In genomic region chr4:66923616-66924276, GRCm38 (mm10) we compare ENCODE assay signal across 8 mouse cellular contexts.
DNase-seq lines count a peak whose midpoint lies in the region; ATAC-seq and TF ChIP-seq lines count a peak whose summit lies in the region.

No protein-coding gene starts in this region.

- peak; percentile 69 for DNase-seq in lung, embryonic 14.5 days
- no peak for DNase-seq in lung, adult 2 months
- DNase-seq in cerebellum, adult 8-10 months, result peak; percentile 62
- peak; percentile 8 to 85 for DNase-seq in frontal cortex, adult 2 months (ENCODE audit: extremely low spot score in 1 of 2, low spot score in 1 of 2)
- DNase-seq in layer of hippocampus, postnatal 10 days (ENCODE audit: low spot score in 2 of 2), result peak; percentile 80
- no peak for DNase-seq in spleen, postnatal 10 days (ENCODE audit: low spot score in 2 of 2)
- DNase-seq in spleen, postnatal 14 days (ENCODE audit: low spot score in 2 of 2), result no peak

- no peak overlapping the region for H3K4me3 ChIP-seq in lung, embryonic 14.5 days (ENCODE audit: low read depth, low read length)
- H3K4me3 ChIP-seq in lung, adult 2 months (replicated peaks; ENCODE audit: extremely low read depth, low read depth, low read length), result no peak overlapping the region
- no peak overlapping the region for H3K4me3 ChIP-seq in midbrain, embryonic 15.5 days

- no peak for ATAC-seq in lung, embryonic 14.5 days (ENCODE audit: insufficient read depth)
- ATAC-seq in midbrain, embryonic 15.5 days (replicated peaks), result peak; percentile 79

- H3K4me1 ChIP-seq in lung, embryonic 14.5 days (ENCODE audit: insufficient read depth), result no peaks in the 10 kb centered on the region
- no peaks in the 10 kb centered on the region for H3K4me1 ChIP-seq in lung, adult 2 months (ENCODE audit: control insufficient read depth, insufficient read depth, low read length)
- H3K4me1 ChIP-seq in midbrain, embryonic 15.5 days, result no peaks in the 10 kb centered on the region

- WGBS in lung, embryonic 14.5 days, result 30% methylated on average over 3 of the region's 3 CpGs
- 50% methylated on average over 3 of the region's 3 CpGs for WGBS in lung, adult 2 months
- 52% methylated on average over 3 of the region's 3 CpGs for WGBS in midbrain, embryonic 15.5 days

- TF ChIP-seq CTCF in lung, embryonic 14.5 days (IDR thresholded peaks at IDR 0.05; ENCODE audit: low read depth), result peak; percentile 69
- no peak for TF ChIP-seq CTCF in lung, adult 2 months (IDR thresholded peaks at IDR 0.05; ENCODE audit: insufficient read depth, low read length)

- no peaks in the 10 kb centered on the region for H3K9me3 ChIP-seq in lung, embryonic 14.5 days (ENCODE audit: low read depth, low read length)
- no peaks in the 10 kb centered on the region for H3K9me3 ChIP-seq in midbrain, embryonic 15.5 days

- H3K27ac ChIP-seq in lung, embryonic 14.5 days (ENCODE audit: low read depth), result no peak overlapping the region
- peak overlapping the region; percentile 32; the same call in 1 of the 2 replicates for H3K27ac ChIP-seq in midbrain, embryonic 15.5 days

- H3K27me3 ChIP-seq in lung, embryonic 14.5 days (ENCODE audit: insufficient read depth, low read length), result no peaks in the 10 kb centered on the region
- H3K27me3 ChIP-seq in midbrain, embryonic 15.5 days (replicated peaks), result no peaks in the 10 kb centered on the region

- H3K9ac ChIP-seq in lung, embryonic 14.5 days, result no peak overlapping the region
- no peak overlapping the region for H3K9ac ChIP-seq in midbrain, embryonic 15.5 days

- no peak for TF ChIP-seq POLR2A in lung, adult 2 months (IDR thresholded peaks at IDR 0.05; ENCODE audit: borderline replicate concordance, extremely low read depth, low read depth, low read length)

- no peak overlapping the region for H3K4me2 ChIP-seq in lung, embryonic 14.5 days
- no peak overlapping the region for H3K4me2 ChIP-seq in midbrain, embryonic 15.5 days

- H3K36me3 ChIP-seq in lung, embryonic 14.5 days (ENCODE audit: insufficient read depth), result no peaks in the 10 kb centered on the region
- H3K36me3 ChIP-seq in midbrain, embryonic 15.5 days (replicated peaks), result no peaks in the 10 kb centered on the region

Comparison
In these comparisons a context has a peak if more than half of its experiments do, and no peak if none do; other contexts are left out.
1. DNase-seq: peak in lung, embryonic 14.5 days (single experiment), cerebellum, adult 8-10 months (single experiment), frontal cortex, adult 2 months (2 of 2) and layer of hippocampus, postnatal 10 days (2 of 2); none in lung, adult 2 months (single experiment), spleen, postnatal 10 days (0 of 2) and spleen, postnatal 14 days (0 of 2).